Mouse (Mus musculus) intestine, embryonic 16.5 days (tissue): Measurements from ENCODE around the gene Gm853. TPM values are rescaled to one million over a fixed set of nuclear protein-coding genes. Genes with fewer than 3 reads are reported as not detected.

ENCODE experiments used
- ATAC-seq: fragments of 200-750 bp; cut with Nextera tagmentation; 2 replicates; pipeline ENCODE4 v1.8.0; 2017; ENCODE audit warnings: moderate TSS enrichment, moderate library complexity
- H3K27ac ChIP-seq: fragments of 300-500 bp; sonication (generic); 2 replicates; pipeline ENCODE4 v1.5.1; 2014; ENCODE audit warnings: mild to moderate bottlenecking, low read length
- H3K27me3 ChIP-seq: fragments of 300-500 bp; sonication (generic); replicated peaks from 2 replicates; pipeline ENCODE4 v1.6.1; 2014; ENCODE audit warnings: low read length, control low read depth, mixed read lengths; ENCODE audit not compliant: control insufficient read depth, insufficient read depth
- H3K36me3 ChIP-seq: fragments of 300-500 bp; sonication (generic); 2 replicates; pipeline ENCODE4 v1.6.1; 2014; ENCODE audit warnings: low read length, control low read depth; ENCODE audit not compliant: control insufficient read depth, insufficient read depth
- H3K4me1 ChIP-seq: fragments of 300-500 bp; sonication (generic); 2 replicates; pipeline ENCODE4 v1.6.1; 2014; ENCODE audit warnings: low read length, control low read depth, mixed read lengths; ENCODE audit not compliant: control insufficient read depth, insufficient read depth
- H3K4me2 ChIP-seq: fragments of 300-500 bp; sonication (generic); 2 replicates; pipeline ENCODE4 v1.6.1; 2014; ENCODE audit warnings: low read depth, low read length, control low read depth
- H3K4me3 ChIP-seq: fragments of 300-500 bp; sonication (generic); 2 replicates; pipeline ENCODE4 v1.5.1; 2014; ENCODE audit warnings: mild to moderate bottlenecking, low read length
- H3K9ac ChIP-seq: fragments of 300-500 bp; sonication (generic); 2 replicates; pipeline ENCODE4 v1.6.1; 2014; ENCODE audit warnings: low read depth, low read length
- H3K9me3 ChIP-seq: fragments of 300-500 bp; sonication (generic); 2 replicates; pipeline ENCODE4 v1.6.1; 2016; ENCODE audit warnings: low read length, control low read depth; ENCODE audit not compliant: control insufficient read depth
- WGBS: fragments of 180-500 bp; shearing (Covaris S2); extraction: QIAGEN DNeasy Blood & Tissue Kit; methylation state at CpG from one replicate; pipeline ENCODE4 v1.1.7; 2014; 5-methylcytosine and 5-hydroxymethylcytosine counted together
- polyA plus RNA-seq: library from polyadenylated mRNA; unstranded; fragments of >200 nt; fragmentation: Nextera tagmentation; extraction: Ambion mirVana; gene quantifications from 2 replicates; pipeline ENCODE4 v1.2.1, GENCODE M21; 2015

The Gm853 gene
- polyA plus RNA-seq, 1 experiment from 2014 or later: not detected

DNA sequence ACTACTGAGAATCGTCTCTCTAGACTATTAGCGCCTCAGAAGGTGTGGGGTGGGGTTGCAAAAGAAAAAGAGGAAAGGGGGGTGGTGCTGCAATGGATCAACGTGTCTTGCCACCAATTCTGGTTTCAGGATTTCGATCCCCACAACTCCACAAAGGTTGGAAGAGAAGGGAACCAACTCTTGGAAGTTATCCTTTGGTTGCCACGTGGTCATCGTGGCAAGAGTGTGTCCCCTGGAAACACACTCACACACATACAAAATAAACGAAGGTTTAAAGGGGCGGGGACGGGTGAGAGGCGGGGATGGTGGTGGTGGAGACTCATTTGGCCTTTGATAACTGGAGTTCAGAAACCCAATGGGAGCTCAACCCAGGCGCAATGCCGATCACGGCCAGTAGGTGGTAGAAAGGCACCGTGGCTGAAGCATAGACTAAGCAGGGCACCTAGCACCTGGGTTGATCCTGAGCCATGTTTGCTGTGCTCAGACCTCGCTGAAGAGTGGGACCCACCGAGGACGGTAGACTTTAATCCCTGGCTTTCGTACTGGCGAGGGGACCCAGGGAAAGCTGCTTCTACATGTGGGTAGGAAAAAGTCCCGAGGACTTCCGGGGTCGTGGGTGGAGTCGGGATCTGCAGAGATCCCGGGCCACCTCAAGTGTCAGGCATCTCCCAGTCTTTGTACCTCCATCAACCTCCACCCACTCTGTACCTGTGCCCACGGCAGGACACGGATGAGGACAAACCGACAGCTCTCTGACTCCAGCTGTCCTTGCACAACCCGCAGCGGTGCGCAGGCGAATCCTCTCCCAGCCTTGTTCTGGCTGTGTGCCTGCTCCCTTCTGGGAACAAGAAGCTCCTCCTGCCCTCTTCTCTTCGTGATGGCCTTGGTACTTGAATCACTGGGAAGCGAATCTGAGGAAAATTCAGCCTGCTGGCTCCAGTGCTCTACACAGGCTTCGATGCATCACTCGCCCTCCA is 23.2 kb downstream of the Gm853 start:
- H3K9ac ChIP-seq: peak overlapping the region; percentile 61
- H3K4me1 ChIP-seq: peaks cover 8% of the 10 kb centered on the region; the same call in 1 of the 2 replicates

DNA sequence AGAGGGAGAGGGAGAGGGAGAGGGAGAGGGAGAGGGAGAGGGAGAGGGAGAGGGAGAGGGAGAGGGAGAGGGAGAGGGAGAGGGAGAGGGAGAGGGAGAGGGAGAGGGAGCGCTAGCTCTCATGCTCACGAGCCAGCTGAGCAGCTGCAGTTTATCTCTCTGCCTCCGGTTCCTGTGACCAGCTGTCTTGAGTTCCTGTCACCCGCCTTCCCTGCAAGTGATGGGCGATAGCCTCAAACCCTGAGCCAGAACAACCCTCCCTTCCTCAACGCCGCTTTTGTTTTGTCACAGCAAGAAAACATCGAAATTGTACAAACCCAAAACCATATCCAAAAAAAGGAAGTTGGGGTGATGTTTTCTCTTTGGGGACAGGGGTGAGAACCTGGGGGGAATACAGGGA is 25.7 kb downstream of the Gm853 start:
- H3K9ac ChIP-seq: no peak overlapping the region
- H3K4me1 ChIP-seq: peaks cover 8% of the 10 kb centered on the region; the same call in 1 of the 2 replicates
- no peak overlapping the region for H3K4me3 ChIP-seq
- H3K27ac ChIP-seq: no peak overlapping the region
- 61% methylated on average over 8 of the region's 8 CpGs for WGBS
- no peak overlapping the region for H3K4me2 ChIP-seq
- H3K27me3 ChIP-seq: peaks cover 9% of the 10 kb centered on the region; the same call in 1 of the 2 replicates
- no peaks in the 10 kb centered on the region for H3K9me3 ChIP-seq
- no peaks in the 10 kb centered on the region for H3K36me3 ChIP-seq
- ATAC-seq: no peak

More for the DNA sequence above, 23.2 kb downstream of the Gm853 start:
- H3K36me3 ChIP-seq: no peaks in the 10 kb centered on the region
- WGBS: 13% methylated on average over 35 of the region's 35 CpGs
- H3K27ac ChIP-seq: no peak overlapping the region
- peak; percentile 87 for ATAC-seq
- no peaks in the 10 kb centered on the region for H3K9me3 ChIP-seq
- H3K4me2 ChIP-seq: peak overlapping the region; percentile 78
- H3K27me3 ChIP-seq: peaks cover 9% of the 10 kb centered on the region; the same call in 1 of the 2 replicates
- H3K4me3 ChIP-seq: peak overlapping the region; percentile 46

DNA sequence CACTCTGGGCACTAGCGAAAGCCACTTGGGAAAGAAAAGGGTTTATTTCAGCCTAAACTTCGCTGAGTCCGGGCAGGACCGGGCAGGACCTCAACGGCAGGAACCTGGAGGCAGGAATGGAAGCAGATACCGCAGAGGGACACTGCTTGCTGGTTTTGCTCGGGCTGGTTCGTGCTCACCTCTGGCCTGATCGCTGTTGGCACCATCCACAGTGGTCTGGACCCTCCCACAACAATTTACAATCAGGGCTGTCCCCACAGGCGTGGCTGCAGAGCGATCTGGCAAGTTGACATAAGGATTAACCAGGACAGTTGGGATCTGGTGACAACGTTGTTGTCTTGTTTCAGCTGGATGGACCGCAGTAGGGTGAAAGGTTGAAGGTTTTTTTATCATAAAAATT is 26.3 kb downstream of the Gm853 start:
- Histone ChIP-seq H3K4me1 (peaks cover 8% of the 10 kb centered on the region; the same call in 1 of the 2 replicates), H3K27ac (no peak overlapping the region), H3K4me3 (no peak overlapping the region), H3K9ac (no peak overlapping the region), H3K9me3 (no peaks in the 10 kb centered on the region), H3K36me3 (no peaks in the 10 kb centered on the region), H3K4me2 (no peak overlapping the region), H3K27me3 (peaks cover 9% of the 10 kb centered on the region; the same call in 1 of the 2 replicates)
- no peak for ATAC-seq
- 62% methylated on average over 13 of the region's 13 CpGs for WGBS

DNA sequence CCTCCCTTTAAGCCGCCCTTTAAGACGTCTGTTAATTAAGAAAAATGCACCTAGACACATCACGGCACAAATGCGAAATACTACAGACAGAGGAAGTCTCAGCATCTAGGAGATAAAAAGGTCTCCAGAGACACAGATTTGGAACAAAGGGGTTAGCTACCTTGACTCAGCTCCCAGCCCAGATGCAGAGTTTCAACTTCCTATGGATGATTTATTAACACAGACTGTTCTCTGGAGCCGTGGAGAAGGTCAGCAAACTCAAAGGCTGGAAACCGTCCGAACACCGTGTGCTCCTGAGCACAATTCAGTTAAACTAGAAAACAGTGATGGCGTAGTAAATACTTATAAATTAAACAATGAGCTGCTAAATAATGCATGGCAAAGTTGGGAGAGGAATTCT is 29.9 kb downstream of the Gm853 start:
- no peak for ATAC-seq
- Histone ChIP-seq H3K9ac (no peak overlapping the region), H3K4me3 (no peak overlapping the region), H3K27ac (no peak overlapping the region), H3K4me1 (peaks cover 4% of the 10 kb centered on the region; the same call in 1 of the 2 replicates), H3K36me3 (no peaks in the 10 kb centered on the region), H3K9me3 (no peaks in the 10 kb centered on the region), H3K4me2 (no peak overlapping the region), H3K27me3 (no peaks in the 10 kb centered on the region)
- 41% methylated on average over 9 of the region's 9 CpGs for WGBS

DNA sequence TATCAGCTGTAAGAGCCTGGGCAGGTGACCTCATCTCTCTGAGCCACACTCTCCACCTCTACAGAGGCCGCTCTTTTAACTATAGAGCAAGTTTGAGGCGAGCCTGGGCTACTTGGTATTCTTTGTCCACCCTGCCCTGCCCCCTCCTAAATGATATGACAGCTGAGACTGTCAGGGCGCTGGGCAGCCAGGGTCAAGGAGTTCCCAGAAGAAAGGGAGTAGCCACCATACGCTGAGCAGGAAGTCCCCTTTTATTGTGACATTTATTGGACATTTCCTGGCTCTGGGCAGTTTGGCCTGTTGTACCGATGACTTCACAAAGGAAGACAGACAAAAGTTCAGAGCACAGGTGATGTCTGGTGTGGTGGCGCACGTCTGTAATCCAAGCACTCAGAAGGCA is 32.6 kb downstream of the Gm853 start:
- H3K36me3 ChIP-seq: no peaks in the 10 kb centered on the region
- no peak overlapping the region for H3K27ac ChIP-seq
- H3K4me2 ChIP-seq: no peak overlapping the region
- no peak overlapping the region for H3K4me3 ChIP-seq
- no peaks in the 10 kb centered on the region for H3K27me3 ChIP-seq
- no peak overlapping the region for H3K9ac ChIP-seq
- H3K4me1 ChIP-seq: peaks cover 4% of the 10 kb centered on the region; the same call in 1 of the 2 replicates
- no peaks in the 10 kb centered on the region for H3K9me3 ChIP-seq
- WGBS: 57% methylated on average over 7 of the region's 7 CpGs
- 0 out of 2 replicates have a peak, but pooled peaks have one; percentile 28 for ATAC-seq

DNA sequence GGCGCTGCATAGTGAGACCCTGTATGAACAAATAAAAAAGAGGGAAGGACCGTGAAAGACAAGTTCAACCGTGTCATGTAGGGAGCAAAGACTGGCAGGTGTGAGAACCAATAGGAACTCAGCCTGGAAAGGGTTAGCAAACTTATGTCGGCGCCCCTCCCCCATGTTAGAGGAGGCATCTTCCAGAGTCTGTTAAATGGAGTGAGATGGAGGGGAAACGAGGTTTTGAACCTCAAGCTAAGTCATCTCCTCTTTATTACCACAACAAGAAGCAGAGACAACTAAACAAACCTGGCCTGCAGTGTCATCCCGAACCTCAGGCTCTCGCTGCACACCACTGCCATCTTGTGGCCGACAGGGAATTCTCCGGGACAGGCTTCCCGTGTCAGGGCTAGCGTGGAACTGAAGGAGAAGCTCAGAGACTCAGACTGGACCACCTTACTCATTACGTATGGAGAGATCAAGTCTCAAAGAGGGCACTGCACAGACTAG is 33.3 kb downstream of the Gm853 start:
- peak overlapping the region; percentile 7; the same call in 1 of the 2 replicates for H3K4me3 ChIP-seq
- 3% methylated on average over 13 of the region's 13 CpGs for WGBS
- peak; percentile 77 for ATAC-seq

DNA sequence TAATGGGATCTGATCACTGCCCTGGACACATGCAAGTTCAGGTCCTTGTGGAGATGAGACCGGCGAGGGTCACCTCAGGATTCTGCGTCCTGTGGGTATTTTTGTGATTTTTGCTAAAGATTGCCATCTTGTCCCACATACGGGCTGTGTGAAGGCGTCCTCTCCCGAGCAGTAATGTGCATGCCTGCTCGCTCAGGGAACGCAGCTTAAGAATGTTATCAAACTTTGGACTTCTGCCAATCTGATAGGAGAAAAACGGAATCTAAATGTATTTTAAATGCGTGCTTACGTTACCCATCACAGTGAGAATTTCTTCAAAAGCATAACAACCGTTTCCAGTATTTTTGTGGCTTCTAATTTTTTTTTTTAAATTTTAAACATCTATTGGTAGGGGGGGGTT is 35.3 kb downstream of the Gm853 start:
- ATAC-seq: no peak
- Histone ChIP-seq H3K9me3 (no peaks in the 10 kb centered on the region), H3K36me3 (no peaks in the 10 kb centered on the region), H3K4me3 (no peak overlapping the region), H3K27me3 (no peaks in the 10 kb centered on the region), H3K27ac (no peak overlapping the region), H3K4me1 (peaks cover 4% of the 10 kb centered on the region; the same call in 1 of the 2 replicates), H3K9ac (no peak overlapping the region), H3K4me2 (no peak overlapping the region)
- WGBS: 59% methylated on average over 12 of the region's 12 CpGs

More for the DNA sequence above, 33.3 kb downstream of the Gm853 start:
- H3K36me3 ChIP-seq: no peaks in the 10 kb centered on the region
- no peak overlapping the region for H3K27ac ChIP-seq
- no peak overlapping the region for H3K9ac ChIP-seq
- peaks cover 4% of the 10 kb centered on the region; the same call in 1 of the 2 replicates for H3K4me1 ChIP-seq
- peak overlapping the region; percentile 40; the same call in 1 of the 2 replicates for H3K4me2 ChIP-seq
- H3K9me3 ChIP-seq: no peaks in the 10 kb centered on the region
- H3K27me3 ChIP-seq: no peaks in the 10 kb centered on the region

DNA sequence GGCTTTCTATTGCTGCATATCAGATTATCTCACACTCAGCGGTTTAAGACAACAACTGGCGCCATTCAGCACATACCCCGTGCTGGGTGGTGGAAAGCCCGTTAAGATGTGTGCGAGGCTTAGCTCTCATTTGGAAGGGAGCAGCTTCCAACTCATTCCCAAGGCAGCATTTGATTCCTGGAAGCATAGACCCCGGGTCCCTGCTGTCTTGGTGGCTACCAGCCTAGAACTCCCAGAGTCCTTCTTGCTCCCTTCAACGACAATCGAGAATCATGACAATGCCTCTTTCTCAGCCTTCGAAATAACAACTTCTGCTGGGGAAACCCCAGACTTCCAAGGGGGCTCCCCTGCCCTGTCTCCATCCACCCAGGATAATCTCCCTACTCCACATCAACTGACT is 35.8 kb downstream of the Gm853 start:
- Histone ChIP-seq H3K4me2 (no peak overlapping the region), H3K27me3 (no peaks in the 10 kb centered on the region), H3K9me3 (no peaks in the 10 kb centered on the region), H3K9ac (no peak overlapping the region), H3K36me3 (no peaks in the 10 kb centered on the region), H3K4me1 (peaks cover 6% of the 10 kb centered on the region; the same call in 1 of the 2 replicates), H3K4me3 (no peak overlapping the region), H3K27ac (no peak overlapping the region)
- ATAC-seq: no peak
- 76% methylated on average over 9 of the region's 9 CpGs for WGBS

DNA sequence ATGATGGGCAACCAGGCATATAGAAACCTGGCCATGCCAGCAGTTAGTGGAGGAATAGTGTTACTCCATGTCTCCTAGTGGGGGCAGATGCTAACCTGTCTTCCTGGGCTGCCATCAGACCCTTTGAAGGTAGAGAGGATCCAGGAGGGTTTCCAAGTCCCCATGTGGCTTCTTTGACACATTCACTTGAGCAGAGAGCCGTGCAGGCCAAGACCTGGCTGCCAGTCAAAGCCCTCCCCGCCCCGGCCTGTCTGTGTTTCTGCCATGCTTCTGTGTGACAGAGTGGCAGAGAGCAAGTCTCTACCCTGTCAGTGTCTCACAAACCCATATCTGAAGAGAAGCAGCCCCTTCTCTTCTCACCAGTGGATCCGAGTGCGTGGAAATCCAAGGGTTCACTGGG is 38.3 kb downstream of the Gm853 start:
- Histone ChIP-seq H3K4me1 (peaks cover 9% of the 10 kb centered on the region; the same call in 1 of the 2 replicates), H3K27ac (no peak overlapping the region), H3K9me3 (no peaks in the 10 kb centered on the region), H3K4me3 (no peak overlapping the region), H3K4me2 (no peak overlapping the region), H3K27me3 (no peaks in the 10 kb centered on the region), H3K36me3 (no peaks in the 10 kb centered on the region), H3K9ac (no peak overlapping the region)
- no peak for ATAC-seq
- WGBS: 89% methylated on average over 5 of the region's 5 CpGs
